Mouse (Mus musculus): ENCODE results near the gene Mbnl2.

The Mbnl2 gene

GRCm38 (mm10) chr14:120274746-120275145, 723 bp upstream of the Mbnl2 start:
- no peak for DNase-seq (ENCODE audit: low read depth, low spot score)

- DNase-seq (ENCODE audit: low read depth, low spot score) = no peak
These were observed 1.0 kb downstream of the Mbnl2 start for GRCm38 (mm10) chr14:120276343-120277080.

- no peak for DNase-seq (ENCODE audit: low read depth, low spot score)
These were observed 1.7 kb downstream of the Mbnl2 start for GRCm38 (mm10) chr14:120277081-120277656.

GRCm38 (mm10) chr14:120278290-120279244, 3.1 kb downstream of the Mbnl2 start:
- no peak for DNase-seq (ENCODE audit: low read depth, low spot score)

- no peak for DNase-seq (ENCODE audit: low read depth, low spot score)
These were observed 4.7 kb downstream of the Mbnl2 start for GRCm38 (mm10) chr14:120280136-120280535.

- no peak for DNase-seq (ENCODE audit: low read depth, low spot score)
These were observed 8.3 kb downstream of the Mbnl2 start for GRCm38 (mm10) chr14:120283787-120284186.

- no peak for DNase-seq (ENCODE audit: low read depth, low spot score)
These were observed 9.0 kb downstream of the Mbnl2 start for GRCm38 (mm10) chr14:120284504-120284903.

- DNase-seq (ENCODE audit: low read depth, low spot score) = no peak
These were observed 11.9 kb downstream of the Mbnl2 start for GRCm38 (mm10) chr14:120287121-120287986.

GRCm38 (mm10) chr14:120287987-120288275, 12.5 kb downstream of the Mbnl2 start:
- DNase-seq (ENCODE audit: low read depth, low spot score) = no peak

GRCm38 (mm10) chr14:120288378-120289002, 13.0 kb downstream of the Mbnl2 start:
- no peak for DNase-seq (ENCODE audit: low read depth, low spot score)

GRCm38 (mm10) chr14:120289065-120289464, 13.6 kb downstream of the Mbnl2 start:
- no peak for DNase-seq (ENCODE audit: low read depth, low spot score)

- no peak for DNase-seq (ENCODE audit: low read depth, low spot score)
These were observed 14.1 kb downstream of the Mbnl2 start for GRCm38 (mm10) chr14:120289528-120289927.

GRCm38 (mm10) chr14:120291226-120291757, 15.8 kb downstream of the Mbnl2 start:
- DNase-seq (ENCODE audit: low read depth, low spot score) = no peak

GRCm38 (mm10) chr14:120292133-120292532, 16.7 kb downstream of the Mbnl2 start:
- DNase-seq (ENCODE audit: low read depth, low spot score) = no peak

GRCm38 (mm10) chr14:120292617-120293195, 17.2 kb downstream of the Mbnl2 start:
- DNase-seq (ENCODE audit: low read depth, low spot score) = no peak

GRCm38 (mm10) chr14:120294480-120294879, 19.0 kb downstream of the Mbnl2 start:
- DNase-seq (ENCODE audit: low read depth, low spot score) = no peak

- no peak for DNase-seq (ENCODE audit: low read depth, low spot score)
These were observed 20.1 kb downstream of the Mbnl2 start for GRCm38 (mm10) chr14:120295355-120296220.

- no peak for DNase-seq (ENCODE audit: low read depth, low spot score)
These were observed 20.9 kb downstream of the Mbnl2 start for GRCm38 (mm10) chr14:120296231-120297006.
